Mouse (Mus musculus): Measurements from ENCODE around the gene 9530068E07Rik.
"Not testable (repeated sequence)": the region's sequence is repeated elsewhere in the genome, so short reads cannot be mapped to it uniquely, and the experiment has no call there.

Gene 9530068E07Rik

GRCm38 (mm10) chr11:52395940-52396596 lies at the start of gene 9530068E07Rik:
9530068E07Rik (plus strand) TSS chr11:52396428.
- DNase-seq (ENCODE audit: low read depth, low spot score), result peak; percentile 95

- DNase-seq (ENCODE audit: low read depth, low spot score), result no peak
These were observed 49.6 kb upstream of the 9530068E07Rik start for GRCm38 (mm10) chr11:52346635-52347005.

- DNase-seq (ENCODE audit: low read depth, low spot score), result no peak
These were observed 48.1 kb upstream of the 9530068E07Rik start for GRCm38 (mm10) chr11:52348156-52348555.

GRCm38 (mm10) chr11:52348724-52349123 lies 47.5 kb upstream of the 9530068E07Rik start:
- DNase-seq (ENCODE audit: low read depth, low spot score), result no peak

GRCm38 (mm10) chr11:52350924-52351323 lies 45.3 kb upstream of the 9530068E07Rik start:
- DNase-seq (ENCODE audit: low read depth, low spot score), result peak; percentile 87

- no peak for DNase-seq (ENCODE audit: low read depth, low spot score)
These were observed 44.0 kb upstream of the 9530068E07Rik start for GRCm38 (mm10) chr11:52352271-52352670.

- no peak for DNase-seq (ENCODE audit: low read depth, low spot score)
These were observed 41.6 kb upstream of the 9530068E07Rik start for GRCm38 (mm10) chr11:52354644-52355043.

GRCm38 (mm10) chr11:52355601-52356000 lies 40.6 kb upstream of the 9530068E07Rik start:
- no peak for DNase-seq (ENCODE audit: low read depth, low spot score)

- not testable (repeated sequence) for DNase-seq (ENCODE audit: low read depth, low spot score)
These were observed 39.1 kb upstream of the 9530068E07Rik start for GRCm38 (mm10) chr11:52357091-52357490.

- DNase-seq (ENCODE audit: low read depth, low spot score), result peak; percentile 77
These were observed 37.7 kb upstream of the 9530068E07Rik start for GRCm38 (mm10) chr11:52358520-52358919.

- DNase-seq (ENCODE audit: low read depth, low spot score), result peak; percentile 78
These were observed 36.4 kb upstream of the 9530068E07Rik start for GRCm38 (mm10) chr11:52359686-52360470.

GRCm38 (mm10) chr11:52360471-52361277 lies 35.6 kb upstream of the 9530068E07Rik start, which contains the start of gene Vdac1:
Vdac1 (plus strand) TSS chr11:52360860.
- DNase-seq (ENCODE audit: low read depth, low spot score), result peak; percentile 92

GRCm38 (mm10) chr11:52361287-52361921 lies 34.8 kb upstream of the 9530068E07Rik start:
- DNase-seq (ENCODE audit: low read depth, low spot score), result no peak

GRCm38 (mm10) chr11:52364376-52364775 lies 31.9 kb upstream of the 9530068E07Rik start:
- no peak for DNase-seq (ENCODE audit: low read depth, low spot score)

- DNase-seq (ENCODE audit: low read depth, low spot score), result peak; percentile 92
These were observed 31.1 kb upstream of the 9530068E07Rik start for GRCm38 (mm10) chr11:52365143-52365542.

GRCm38 (mm10) chr11:52366358-52366757 lies 29.9 kb upstream of the 9530068E07Rik start:
- DNase-seq (ENCODE audit: low read depth, low spot score), result no peak

- no peak for DNase-seq (ENCODE audit: low read depth, low spot score)
These were observed 27.8 kb upstream of the 9530068E07Rik start for GRCm38 (mm10) chr11:52368176-52368985.

- DNase-seq (ENCODE audit: low read depth, low spot score), result peak; percentile 96
These were observed 26.7 kb upstream of the 9530068E07Rik start for GRCm38 (mm10) chr11:52369252-52370134.

- DNase-seq (ENCODE audit: low read depth, low spot score), result no peak
These were observed 26.1 kb upstream of the 9530068E07Rik start for GRCm38 (mm10) chr11:52370135-52370452.

- peak; percentile 79 for DNase-seq (ENCODE audit: low read depth, low spot score)
These were observed 25.7 kb upstream of the 9530068E07Rik start for GRCm38 (mm10) chr11:52370538-52370937.

Measured in skeletal muscle tissue, adult 2 months (tissue).